Mouse (Mus musculus) MEL (cell line): Measurements from ENCODE around the gene Slc35e3. TPM values are rescaled to one million over a fixed set of nuclear protein-coding genes. Genes with fewer than 3 reads are reported as not detected.
A peak's percentile ranks its signal among the peaks of the same experiment; 100 is the strongest.

ENCODE experiments used
- DNase-seq: peaks from one replicate; pipeline ENCODE4 v3.0.0; 2011; ENCODE audit warnings: low read depth, low spot score
- H3K27ac ChIP-seq: 2 replicates; pipeline ENCODE4 v1.5.1; 2012; ENCODE audit warnings: low read depth, mild to moderate bottlenecking, control low read depth, low read length, moderate library complexity; ENCODE audit not compliant: control insufficient read depth
- H3K27me3 ChIP-seq, 2 experiments: fragments of 150-350 bp in 1 of 2; sonication (generic) in 1 of 2; 2 replicates each; pipeline ENCODE4 v1.6.1; 2012; ENCODE audit warnings: low read length in 2 of 2, mild to moderate bottlenecking in 2 of 2, improper control_type of control experiment in 1 of 2, moderate library complexity in 1 of 2; ENCODE audit not compliant: insufficient read depth in 2 of 2, control insufficient read depth in 1 of 2
- H3K36me3 ChIP-seq, 2 experiments: 2 replicates each; pipeline ENCODE4 v1.6.1; 2012 to 2014; ENCODE audit warnings: low read length in 2 of 2, improper control_type of control experiment in 1 of 2, inconsistent platforms in 1 of 2, mild to moderate bottlenecking in 1 of 2; ENCODE audit not compliant: insufficient read depth in 2 of 2, control insufficient read depth in 1 of 2
- H3K4me1 ChIP-seq, 2 experiments: fragments of 150-350 bp in 1 of 2; sonication (generic) in 1 of 2; 2 replicates each; pipeline ENCODE4 v1.6.1; 2012; ENCODE audit warnings: low read length in 2 of 2, improper control_type of control experiment in 1 of 2, mild to moderate bottlenecking in 1 of 2; ENCODE audit not compliant: insufficient read depth in 2 of 2, control insufficient read depth in 1 of 2
- H3K4me3 ChIP-seq, 2 experiments: fragments of 150-350 bp in 1 of 2; sonication (generic) in 1 of 2; 2 replicates each; pipeline ENCODE4 v1.5.1; 2012; ENCODE audit warnings: low read depth in 2 of 2, low read length in 2 of 2, mild to moderate bottlenecking in 2 of 2, moderate library complexity in 2 of 2, control low read depth in 1 of 2, improper control_type of control experiment in 1 of 2; ENCODE audit not compliant: control insufficient read depth in 1 of 2, insufficient read depth in 1 of 2
- H3K79me2 ChIP-seq: 2 replicates; pipeline ENCODE4 v1.6.1; 2012; ENCODE audit warnings: mild to moderate bottlenecking, low read length, moderate library complexity; ENCODE audit not compliant: control insufficient read depth, poor library complexity, insufficient read depth
- H3K9ac ChIP-seq: 2 replicates; pipeline ENCODE4 v1.6.1; 2012; ENCODE audit warnings: low read depth, mild to moderate bottlenecking, control low read depth, low read length, moderate library complexity; ENCODE audit not compliant: control insufficient read depth, poor library complexity, severe bottlenecking
- H3K9me3 ChIP-seq: fragments of 150-350 bp; sonication (generic); replicated peaks from 2 replicates; pipeline ENCODE4 v1.6.1; 2012; ENCODE audit warnings: mild to moderate bottlenecking, low read length, improper control_type of control experiment, moderate library complexity; ENCODE audit not compliant: insufficient read depth
- BHLHE40 ChIP-seq: IDR thresholded peaks from 2 replicates; pipeline ENCODE4 v1.6.1; 2012; ENCODE audit warnings: low read depth, mild to moderate bottlenecking, inconsistent platforms, low read length, improper control_type of control experiment, borderline replicate concordance
- CHD2 ChIP-seq: IDR thresholded peaks from 2 replicates; pipeline ENCODE4 v1.6.1; 2011; ENCODE audit warnings: low read length, improper control_type of control experiment
- ELF1 ChIP-seq: IDR thresholded peaks from 2 replicates; pipeline ENCODE4 v1.6.1; 2014; ENCODE audit warnings: low read depth, mild to moderate bottlenecking, inconsistent platforms, low read length, improper control_type of control experiment, moderate library complexity
- MAZ ChIP-seq: IDR thresholded peaks from 2 replicates; pipeline ENCODE4 v1.6.1; 2012; ENCODE audit warnings: low read depth, mild to moderate bottlenecking, inconsistent platforms, low read length, improper control_type of control experiment
- MEF2A ChIP-seq: IDR thresholded peaks from 2 replicates; pipeline ENCODE4 v1.6.1; 2014; ENCODE audit warnings: low read depth, mild to moderate bottlenecking, inconsistent platforms, low read length, improper control_type of control experiment; ENCODE audit not compliant: poor library complexity, insufficient replicate concordance, severe bottlenecking; ENCODE audit errors: extremely low read depth
- MXI1 ChIP-seq: IDR thresholded peaks from 2 replicates; pipeline ENCODE4 v1.6.1; 2011; ENCODE audit warnings: mild to moderate bottlenecking, low read depth, low read length, improper control_type of control experiment
- MYB ChIP-seq: IDR thresholded peaks from 2 replicates; pipeline ENCODE4 v1.6.1; 2011; ENCODE audit warnings: mild to moderate bottlenecking, low read depth, low read length, improper control_type of control experiment
- NRF1 ChIP-seq: IDR thresholded peaks from 2 replicates; pipeline ENCODE4 v1.6.1; 2014; ENCODE audit warnings: low read depth, mild to moderate bottlenecking, inconsistent platforms, low read length, improper control_type of control experiment, moderate library complexity; ENCODE audit not compliant: poor library complexity, insufficient read depth, severe bottlenecking
- POLR2A ChIP-seq, 2 experiments: IDR thresholded peaks; 2 replicates each; pipeline ENCODE4 v1.6.1; 2011 to 2012; ENCODE audit warnings: low read length in 2 of 2, mild to moderate bottlenecking in 2 of 2, control low read depth in 1 of 2, improper control_type of control experiment in 1 of 2, low read depth in 1 of 2, moderate library complexity in 1 of 2; ENCODE audit not compliant: control insufficient read depth in 1 of 2, insufficient read depth in 1 of 2, poor library complexity in 1 of 2
- POLR2AphosphoS5 ChIP-seq: IDR thresholded peaks from 2 replicates; pipeline ENCODE4 v1.6.1; 2012; ENCODE audit warnings: low read depth, borderline replicate concordance, mild to moderate bottlenecking, inconsistent platforms, low read length, moderate library complexity, mixed read lengths
- SMC3 ChIP-seq: IDR thresholded peaks from 2 replicates; pipeline ENCODE4 v1.6.1; 2011; ENCODE audit warnings: low read depth, low read length, improper control_type of control experiment
- TBP ChIP-seq: IDR thresholded peaks from 2 replicates; pipeline ENCODE4 v1.8.0; 2011; ENCODE audit warnings: low read depth, low read length, improper control_type of control experiment
- TCF12 ChIP-seq: IDR thresholded peaks from 2 replicates; pipeline ENCODE4 v1.6.1; 2014; ENCODE audit warnings: low read depth, mild to moderate bottlenecking, inconsistent platforms, low read length, improper control_type of control experiment, moderate library complexity
- USF2 ChIP-seq, 2 experiments: IDR thresholded peaks; 2 replicates each; pipeline ENCODE4 v1.6.1; 2011 to 2012; ENCODE audit warnings: improper control_type of control experiment in 2 of 2, low read length in 2 of 2, borderline replicate concordance in 1 of 2, inconsistent platforms in 1 of 2, low read depth in 1 of 2, mild to moderate bottlenecking in 1 of 2; ENCODE audit not compliant: insufficient read depth in 1 of 2
- ZKSCAN1 ChIP-seq: IDR thresholded peaks from 2 replicates; pipeline ENCODE4 v1.6.1; 2012; ENCODE audit warnings: low read depth, mild to moderate bottlenecking, inconsistent platforms, low read length, improper control_type of control experiment, moderate library complexity
- ZMIZ1 ChIP-seq: IDR thresholded peaks from 2 replicates; pipeline ENCODE4 v1.6.1; 2012; ENCODE audit warnings: low read depth, mild to moderate bottlenecking, inconsistent platforms, low read length, improper control_type of control experiment, moderate library complexity
- ZNF384 ChIP-seq: IDR thresholded peaks from 2 replicates; pipeline ENCODE4 v1.6.1; 2012; ENCODE audit warnings: low read depth, mild to moderate bottlenecking, inconsistent platforms, low read length, improper control_type of control experiment
- polyA plus RNA-seq, 2 experiments: library from polyadenylated mRNA; stranded (reverse) in 1 of 2; unstranded in 1 of 2; fragments of >175 nt in 1 of 2; fragments of >200 nt in 1 of 2; gene quantifications; 2 replicates each; pipeline versions ENCODE4 v1.2.1 to v1.2.4; 2012; ENCODE audit warnings: low replicate concordance in 2 of 2, low read depth in 1 of 2; ENCODE audit not compliant: insufficient read length in 2 of 2, insufficient read depth in 1 of 2, missing spikeins in 1 of 2
- total RNA-seq: library from RNA; depleted of rRNA; stranded (reverse); fragments of 300-350 nt; gene quantifications from 2 replicates; pipeline ENCODE4 v1.2.3, GENCODE M21; 2012

Slc35e3 gene
- total and polyA plus RNA-seq, 3 experiments = 3.7 to 7.4 TPM; not detected in 1

GRCm38 (mm10) chr10:117780306-117780911, 34.2 kb upstream of the Slc35e3 start:
- Histone ChIP-seq H3K27me3 (no peaks in the 10 kb centered on the region), H3K27ac (no peak overlapping the region), H3K9me3 (no peaks in the 10 kb centered on the region), H3K4me1 (peaks cover 0 to 3% of the 10 kb centered on the region in 2 experiments; a peak in 2 of 4 replicates), H3K79me2 (0 out of 2 replicates have a peak, but pooled peaks cover 1% of the 10 kb centered on the region), H3K36me3 (peaks cover 4 to 57% of the 10 kb centered on the region in 2 experiments; a peak in 3 of 4 replicates), H3K9ac (no peak overlapping the region), H3K4me3 (no peak overlapping the region)
- TF ChIP-seq ZNF384 (no peak), ZMIZ1 (no peak), NRF1 (no peak), CHD2 (no peak), ZKSCAN1 (no peak), MEF2A (no peak), TCF12 (no peak)
- DNase-seq = no peak

- Histone ChIP-seq H3K9ac (no peak overlapping the region), H3K79me2 (0 out of 2 replicates have a peak, but pooled peaks cover under 1% of the 10 kb centered on the region), H3K4me3 (no peak overlapping the region), H3K27ac (no peak overlapping the region), H3K36me3 (peaks cover under 1 to 52% of the 10 kb centered on the region in 2 experiments; a peak in 3 of 4 replicates), H3K4me1 (no peaks in the 10 kb centered on the region; a peak in 1 of 4 replicates), H3K27me3 (no peaks in the 10 kb centered on the region)
- no peak for DNase-seq
- TF ChIP-seq MYB (0 out of 2 replicates have a peak, but pooled peaks have one; percentile 3), MXI1 (no peak)
- TF ChIP-seq, all 39 proteins: peak for 1
- H3K9me3 ChIP-seq = no peaks in the 10 kb centered on the region
These were observed 33.6 kb upstream of the Slc35e3 start for GRCm38 (mm10) chr10:117779581-117780305.

GRCm38 (mm10) chr10:117778951-117779350, 32.8 kb upstream of the Slc35e3 start:
- TF ChIP-seq POLR2A (IDR thresholded peaks at IDR 0.05; ENCODE audit: control insufficient read depth in 1 of 2, insufficient read depth in 1 of 2, low read depth in 1 of 2, low read length in 2 of 2, poor library complexity in 1 of 2) (no peak), POLR2AphosphoS5 (no peak), MAZ (no peak), SMC3 (no peak), ELF1 (no peak), CHD2 (no peak), USF2 (IDR thresholded peaks at IDR 0.05; ENCODE audit: borderline replicate concordance in 1 of 2, insufficient read depth in 1 of 2, low read depth in 1 of 2, low read length in 2 of 2) (no peak), BHLHE40 (no peak), TBP (no peak)

More at GRCm38 (mm10) chr10:117778951-117779350, 32.8 kb upstream of the Slc35e3 start:
- no peaks in the 10 kb centered on the region for H3K9me3 ChIP-seq
- DNase-seq = no peak
- no peak overlapping the region for H3K27ac ChIP-seq
- no peak overlapping the region for H3K4me3 ChIP-seq
- H3K27me3 ChIP-seq = no peaks in the 10 kb centered on the region
- H3K9ac ChIP-seq = no peak overlapping the region
- no peaks in the 10 kb centered on the region; a peak in 1 of 4 replicates for H3K4me1 ChIP-seq
- H3K79me2 ChIP-seq = no peaks in the 10 kb centered on the region
- H3K36me3 ChIP-seq = peaks cover 0 to 50% of the 10 kb centered on the region in 2 experiments; a peak in 2 of 4 replicates
